Mouse (Mus musculus): ENCODE measurements at regions not wholly inside any gene's neighbourhood (a gene's known extent, or its start where the extent isn't known, plus 50 kb on each side); places are given as distances from the start of the nearest gene placed in this dataset.

DNA sequence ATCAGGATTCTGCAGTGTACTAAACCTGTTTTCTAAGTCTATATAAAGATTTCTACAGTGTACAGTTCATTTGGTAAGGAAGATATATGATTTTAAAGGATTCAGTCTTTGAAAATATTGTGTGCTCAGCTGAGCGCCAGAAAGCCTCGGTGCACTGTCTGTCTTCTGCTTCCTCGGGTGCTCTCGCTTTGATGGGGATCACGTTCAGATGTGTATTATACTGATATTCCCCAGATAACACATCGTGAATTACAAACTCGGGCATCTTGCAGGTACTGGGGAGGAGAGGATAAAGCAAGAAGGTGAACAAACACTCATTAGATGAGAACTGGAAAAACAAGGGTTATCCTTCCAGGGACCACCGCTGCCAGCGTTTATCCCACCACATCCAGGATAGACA lies 91.9 kb downstream of the Fzd1 start:
- TF ChIP-seq CTCF (IDR thresholded peaks at IDR 0.05) (no peak), EP300 (IDR thresholded peaks at IDR 0.05; ENCODE audit: insufficient read depth, low read depth, low read length) (no peak)
